Mouse (Mus musculus) ovary, postnatal 36 days (tissue): ENCODE measurements around the gene Krt18.
A peak's percentile ranks its signal among the peaks of the same experiment; 100 is the strongest.
"Not testable (repeated sequence)": the region's sequence is repeated elsewhere in the genome, so short reads cannot be mapped to it uniquely, and the experiment has no call there.

Experiments used
- DNase-seq: peaks from one replicate; pipeline ENCODE4 v3.0.0; 2022; ENCODE audit warnings: low spot score, mixed read lengths

Krt18 gene

GRCm38 (mm10) chr15:102028040-102028439 is at the start of gene Krt18:
Krt18 (plus strand) TSS chr15:102028180.
- DNase-seq = peak; percentile 53

GRCm38 (mm10) chr15:101980849-101981248 is 47.1 kb upstream of the Krt18 start:
- DNase-seq = peak; percentile 57

GRCm38 (mm10) chr15:101983315-101983948 is 44.5 kb upstream of the Krt18 start:
- DNase-seq = no peak

DNA sequence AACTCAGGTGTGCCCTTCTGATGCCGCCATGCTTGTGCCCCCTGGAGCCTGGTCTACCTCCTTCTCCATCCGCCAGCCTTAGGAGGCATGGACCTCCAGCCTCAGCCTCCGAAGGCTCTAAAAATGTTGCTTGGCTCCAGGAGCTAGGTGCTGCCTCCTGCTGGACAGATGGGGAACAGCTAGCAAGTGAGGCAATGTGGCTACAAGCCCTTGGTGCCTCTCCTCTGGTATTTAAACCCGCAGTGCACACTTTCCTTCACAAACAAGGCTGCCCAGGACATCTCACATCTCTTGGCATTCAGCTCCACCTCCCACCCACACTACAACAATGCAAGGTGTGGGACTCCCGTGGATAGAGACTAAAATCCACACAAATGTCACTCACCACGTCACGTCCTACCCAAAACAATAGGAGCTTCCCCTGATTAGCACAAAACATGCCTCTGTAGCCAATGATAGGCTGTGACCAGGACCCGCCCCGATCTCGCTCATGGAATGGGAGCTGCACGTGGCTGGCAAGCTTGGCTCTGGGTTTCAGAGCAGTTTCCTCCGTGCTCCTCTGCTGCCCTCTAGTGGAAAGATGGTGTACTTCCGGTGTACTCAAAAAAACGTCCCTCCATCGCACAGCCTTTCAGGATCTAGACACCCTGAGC is 43.9 kb upstream of the Krt18 start:
- peak; percentile 85 for DNase-seq

DNA sequence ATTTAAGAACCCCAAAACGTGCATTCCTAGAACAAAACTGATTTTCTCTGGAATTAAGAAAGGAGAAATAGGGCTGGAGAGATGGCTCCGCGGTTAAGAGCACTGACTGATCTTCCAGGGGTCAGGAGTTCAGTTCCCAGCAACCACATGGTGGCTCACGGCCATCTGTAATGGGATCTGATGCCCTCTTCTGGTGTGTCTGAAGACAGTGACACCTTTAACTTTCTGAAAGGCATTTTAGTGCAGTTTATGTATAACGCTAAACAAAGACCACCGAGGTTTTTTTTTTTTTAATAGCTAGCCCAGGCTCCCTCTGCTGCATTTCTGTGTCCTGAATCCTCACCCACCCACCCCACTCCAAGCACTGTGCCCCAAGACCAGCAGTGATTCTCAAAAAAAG is 43.2 kb upstream of the Krt18 start:
- no peak for DNase-seq

DNA sequence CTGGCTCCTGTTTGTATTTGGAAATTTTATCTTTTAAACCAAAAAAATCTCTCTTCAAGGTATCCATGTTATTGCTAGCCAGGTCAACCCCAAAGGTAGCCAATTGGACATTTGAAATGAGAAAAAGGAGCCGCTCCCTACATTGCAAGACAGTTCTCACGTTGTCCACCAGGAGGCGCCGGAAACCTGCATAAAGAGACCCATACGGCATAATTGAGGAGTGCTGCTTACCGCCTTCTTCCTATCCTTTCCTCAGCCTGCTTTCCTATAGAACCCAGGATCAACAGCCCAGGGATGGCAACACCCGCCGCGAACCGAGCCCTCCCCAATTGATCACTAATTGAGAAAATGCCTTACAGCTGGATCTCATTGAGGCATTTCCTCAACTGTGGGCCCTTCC is 39.9 kb upstream of the Krt18 start:
- DNase-seq = peak; percentile 85

- DNase-seq = no peak
Observed at GRCm38 (mm10) chr15:101988714-101989113, 39.3 kb upstream of the Krt18 start.

GRCm38 (mm10) chr15:101990946-101991345 is 37.0 kb upstream of the Krt18 start:
- DNase-seq = no peak

DNA sequence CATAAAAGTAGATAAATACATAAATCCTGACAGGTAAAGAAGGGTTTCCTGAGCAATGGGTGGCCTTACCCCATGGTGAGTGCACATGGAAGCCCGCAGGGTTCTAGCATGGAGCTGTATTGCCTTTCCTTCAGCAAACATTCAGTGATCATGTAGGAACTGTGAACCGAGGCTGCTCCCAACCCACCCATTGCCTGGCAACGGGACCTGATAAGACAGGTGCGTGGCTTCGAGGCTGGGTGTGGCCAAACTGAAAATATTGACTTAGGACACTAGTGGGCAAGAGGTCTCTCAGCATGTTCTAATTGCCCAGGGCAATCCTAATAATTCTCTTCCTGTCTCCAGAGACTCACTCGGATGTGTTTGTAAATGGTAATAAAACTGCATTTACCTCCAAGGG is 33.6 kb upstream of the Krt18 start:
- DNase-seq = no peak

- no peak for DNase-seq
Observed at GRCm38 (mm10) chr15:101995484-101996236, 32.3 kb upstream of the Krt18 start.

- not testable (repeated sequence) for DNase-seq
Observed at GRCm38 (mm10) chr15:101996450-101997078, 31.4 kb upstream of the Krt18 start.

DNA sequence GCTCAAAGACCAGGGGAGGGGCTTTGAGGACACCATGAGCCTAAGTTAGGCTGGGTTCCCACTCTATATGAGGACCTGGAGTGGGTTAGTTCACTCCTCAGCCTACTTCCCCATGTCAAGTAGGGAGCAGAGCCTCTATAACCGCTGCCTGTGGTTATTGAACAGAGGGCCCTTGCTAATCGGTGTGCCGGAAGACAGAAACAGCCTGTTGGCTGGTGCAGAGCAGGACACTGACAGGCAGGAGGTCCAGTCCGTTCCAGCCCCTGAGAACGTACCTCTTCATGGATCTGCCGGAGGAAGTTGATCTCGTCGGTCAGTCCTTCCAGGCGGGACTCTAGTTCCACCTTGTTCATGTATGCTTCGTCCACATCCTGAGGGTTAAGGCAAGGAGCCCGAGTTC is 28.8 kb upstream of the Krt18 start:
- DNase-seq = no peak

DNA sequence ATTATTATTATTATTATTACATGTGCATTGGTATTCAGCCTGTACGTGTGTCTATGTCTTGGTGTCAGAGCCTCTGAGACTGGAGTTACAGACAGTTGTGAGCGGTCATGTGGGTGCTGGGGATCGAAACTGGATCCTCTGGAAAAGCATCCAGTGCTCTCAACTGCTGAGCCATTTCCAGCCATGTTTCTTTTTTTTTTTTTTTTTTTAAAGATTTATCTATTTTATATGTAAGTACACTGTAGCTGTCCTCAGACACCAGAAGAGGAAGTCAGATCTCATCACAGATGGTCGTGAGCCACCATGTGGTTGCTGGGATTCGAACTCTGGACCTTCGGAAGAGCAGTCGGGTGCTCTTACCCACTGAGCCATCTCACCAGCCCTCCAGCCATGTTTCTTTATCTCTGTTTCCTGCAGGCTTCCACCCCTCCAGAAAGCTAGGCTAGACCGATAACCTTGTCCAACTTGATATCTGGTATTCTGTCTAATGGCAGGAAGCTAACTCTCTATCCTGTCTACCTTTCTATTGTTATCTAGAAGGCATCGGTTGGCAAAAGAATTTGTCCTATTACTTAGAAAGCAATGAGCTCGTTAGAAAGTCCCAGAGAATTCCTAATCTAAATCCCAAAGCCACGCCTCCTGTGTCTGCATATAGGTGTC is 28.2 kb upstream of the Krt18 start:
- DNase-seq = no peak

DNA sequence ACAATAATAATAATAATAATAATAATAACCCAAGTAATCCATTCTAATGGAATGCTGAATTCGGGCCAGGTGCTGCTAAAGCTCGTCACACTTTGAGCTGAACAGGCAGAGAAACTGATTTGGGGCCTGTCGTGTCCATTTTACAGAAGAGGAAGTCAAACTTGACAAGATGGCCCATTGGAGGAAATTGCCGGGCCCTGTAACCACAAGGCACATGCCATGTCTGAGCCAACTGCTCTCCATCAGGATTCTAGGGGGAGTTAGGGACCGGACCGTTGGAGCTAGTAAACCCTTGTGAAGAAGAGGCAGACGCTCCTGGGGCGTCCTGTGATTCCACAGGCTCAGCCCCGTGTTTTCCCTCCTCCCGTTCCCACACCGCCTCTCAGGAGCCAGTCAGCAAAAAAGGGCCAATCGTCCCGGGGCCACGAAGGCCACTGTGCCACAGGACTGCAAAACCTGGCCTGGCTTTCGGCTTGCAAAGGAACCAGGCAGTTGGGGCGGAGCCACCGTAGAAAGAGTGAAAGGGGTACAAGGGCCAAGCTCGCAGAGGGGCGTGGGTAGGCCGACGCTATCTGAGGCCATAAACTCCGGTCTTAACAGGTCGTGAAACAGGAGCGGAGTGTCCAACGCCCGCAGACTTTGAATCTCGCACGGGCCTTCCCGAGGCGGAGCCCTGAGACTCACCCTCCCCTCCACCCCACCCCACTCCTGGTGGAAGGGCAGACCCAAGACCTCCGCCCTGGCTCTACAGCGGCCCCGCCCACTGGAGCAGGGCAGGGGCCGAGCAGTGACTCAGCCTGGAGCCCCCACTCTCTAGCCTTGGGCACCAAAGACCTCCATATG is 25.1 kb upstream of the Krt18 start:
- DNase-seq = peak; percentile 77

GRCm38 (mm10) chr15:102003516-102003915 is 24.5 kb upstream of the Krt18 start:
- DNase-seq = no peak

DNA sequence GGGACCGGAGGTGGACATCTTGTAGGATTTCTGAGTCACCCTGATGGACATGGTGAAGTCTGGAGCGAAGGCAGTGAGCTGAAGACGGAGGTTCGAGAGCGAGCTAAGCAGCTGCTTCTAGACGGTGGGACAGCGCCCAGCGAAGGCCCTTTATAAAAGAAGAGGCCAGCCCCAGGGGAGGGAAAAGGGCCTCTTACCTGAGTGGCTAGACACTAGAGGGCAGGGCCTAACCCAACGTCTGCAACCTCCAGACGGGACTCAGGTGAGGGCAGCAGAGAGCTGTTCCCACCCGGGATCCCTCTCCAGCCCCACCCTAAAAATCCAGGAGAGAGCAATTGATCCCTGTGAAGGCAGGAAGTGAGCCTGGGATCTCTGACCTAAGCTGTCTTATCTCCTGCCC is 23.8 kb upstream of the Krt18 start, which contains the start of gene Krt8:
Krt8 (minus strand) TSS at position 294 of the 400 bp plus-strand sequence.
- peak; percentile 52 for DNase-seq

GRCm38 (mm10) chr15:102005290-102005689 is 22.7 kb upstream of the Krt18 start:
- no peak for DNase-seq

DNA sequence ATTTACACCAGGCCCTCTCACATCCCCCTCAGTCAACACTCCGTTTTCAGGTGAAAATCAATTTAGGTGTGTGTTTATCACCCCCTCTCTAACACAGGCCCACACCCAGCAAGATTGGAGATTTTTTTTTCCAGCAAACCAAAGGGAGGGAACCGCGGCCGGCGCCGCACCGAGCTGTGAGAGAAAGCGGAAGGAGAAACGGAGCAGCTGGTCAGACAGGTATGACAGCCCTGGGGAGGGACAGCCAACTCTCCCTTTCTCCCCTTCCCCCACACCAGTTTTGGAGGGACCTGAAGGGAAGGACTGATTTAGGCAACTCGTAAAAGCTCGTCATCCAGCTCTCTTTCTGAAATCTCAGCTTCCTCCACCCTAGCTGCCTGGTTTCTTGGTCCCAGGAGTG is 21.7 kb upstream of the Krt18 start:
- DNase-seq = no peak

- no peak for DNase-seq
Observed at GRCm38 (mm10) chr15:102007097-102008069, 20.6 kb upstream of the Krt18 start.
